Mouse (Mus musculus) myocyte (in vitro differentiated cells): ENCODE results near the gene Hoxd9. TPM values are rescaled to one million over a fixed set of nuclear protein-coding genes. Genes with fewer than 3 reads are reported as not detected.

Source experiments
- H3K27me3 ChIP-seq: one replicate; pipeline ENCODE4 v1.6.1; 2011; ENCODE audit not compliant: control insufficient read depth, insufficient read depth, insufficient read length
- H3K36me3 ChIP-seq: one replicate; pipeline ENCODE4 v1.6.1; 2011; ENCODE audit not compliant: control insufficient read depth, insufficient read depth
- H3K4me2 ChIP-seq: one replicate; pipeline ENCODE4 v1.6.1; 2011; ENCODE audit warnings: low read depth, control low read depth
- H3K4me3 ChIP-seq: one replicate; pipeline ENCODE4 v1.5.1; 2011; ENCODE audit warnings: mild to moderate bottlenecking, control low read depth, moderate library complexity
- H3K79me2 ChIP-seq: one replicate; pipeline ENCODE4 v1.6.1; 2011; ENCODE audit not compliant: control insufficient read depth, insufficient read depth
- H3ac ChIP-seq: one replicate; pipeline ENCODE4 v1.6.1; 2011; ENCODE audit not compliant: control insufficient read depth, insufficient read length
- CEBPB ChIP-seq: IDR thresholded peaks from 2 replicates; pipeline ENCODE4 v1.6.1; 2011; ENCODE audit warnings: mild to moderate bottlenecking, moderate library complexity; ENCODE audit not compliant: poor library complexity, insufficient read depth, severe bottlenecking
- E2F4 ChIP-seq: IDR thresholded peaks from one replicate; pipeline ENCODE4 v1.6.1; 2011; ENCODE audit warnings: mild to moderate bottlenecking, control low read depth, moderate library complexity; ENCODE audit not compliant: insufficient read depth
- MAX ChIP-seq: IDR thresholded peaks from one replicate; pipeline ENCODE4 v1.6.1; 2011; ENCODE audit warnings: low read depth, mild to moderate bottlenecking, control low read depth
- MYOD1 ChIP-seq, 3 experiments: IDR thresholded peaks; one replicate each; pipeline ENCODE4 v1.6.1; 2011; ENCODE audit warnings: control low read depth in 2 of 3, low read depth in 2 of 3, mild to moderate bottlenecking in 2 of 3, moderate library complexity in 1 of 3; ENCODE audit not compliant: insufficient read length in 2 of 3, control insufficient read depth in 1 of 3
- MYOG ChIP-seq, 3 experiments: IDR thresholded peaks; one replicate each; pipeline ENCODE4 v1.6.1; 2011; ENCODE audit warnings: control low read depth in 2 of 3, low read depth in 2 of 3, mild to moderate bottlenecking in 2 of 3; ENCODE audit not compliant: insufficient read length in 2 of 3, control insufficient read depth in 1 of 3, insufficient read depth in 1 of 3
- POLR2A ChIP-seq: IDR thresholded peaks from one replicate; pipeline ENCODE4 v1.6.1; 2011; ENCODE audit warnings: low read depth, mild to moderate bottlenecking, control low read depth, moderate library complexity; ENCODE audit not compliant: insufficient read length
- POLR2AphosphoS2 ChIP-seq: IDR thresholded peaks from one replicate; pipeline ENCODE4 v1.6.1; 2011; ENCODE audit warnings: low read depth, control low read depth; ENCODE audit not compliant: insufficient read length
- REST ChIP-seq: IDR thresholded peaks from one replicate; pipeline ENCODE4 v1.6.1; 2011; ENCODE audit warnings: mild to moderate bottlenecking, control low read depth, moderate library complexity; ENCODE audit not compliant: insufficient read depth, insufficient read length
- SRF ChIP-seq: IDR thresholded peaks from one replicate; pipeline ENCODE4 v1.6.1; 2011; ENCODE audit warnings: low read depth; ENCODE audit not compliant: control insufficient read depth, insufficient read length
- TCF12 ChIP-seq: IDR thresholded peaks from one replicate; pipeline ENCODE4 v1.6.1; 2011; ENCODE audit warnings: mild to moderate bottlenecking, control low read depth; ENCODE audit not compliant: poor library complexity, insufficient read depth, severe bottlenecking
- TCF3 ChIP-seq: IDR thresholded peaks from one replicate; pipeline ENCODE4 v1.6.1; 2011; ENCODE audit warnings: low read depth, control low read depth; ENCODE audit not compliant: insufficient read length
- USF1 ChIP-seq: IDR thresholded peaks from one replicate; pipeline ENCODE4 v1.6.1; 2011; ENCODE audit warnings: low read depth, mild to moderate bottlenecking, control low read depth, moderate library complexity
- polyA plus RNA-seq: library from polyadenylated mRNA; unstranded; fragments of >200 nt; fragmentation: generic; extraction: Trizol; gene quantifications from one replicate; pipeline ENCODE4 v1.2.1, GENCODE M21; 2012; ENCODE audit warnings: missing spikeins

The Hoxd9 gene
- polyA plus RNA-seq, 1 experiment, result not detected

GRCm38 (mm10) chr2:74704999-74705466 is 7.5 kb downstream of the Hoxd9 start:
- no peak for TF ChIP-seq TCF3
- no peak for TF ChIP-seq TCF12
- no peak for TF ChIP-seq POLR2A
- no peak for TF ChIP-seq REST
- TF ChIP-seq MYOD1 (IDR thresholded peaks at IDR 0.05; ENCODE audit: control insufficient read depth in 1 of 3, insufficient read length in 2 of 3, low read depth in 2 of 3), result no peak
- TF ChIP-seq E2F4, result no peak
- TF ChIP-seq USF1, result no peak
- no peak for TF ChIP-seq CEBPB
- TF ChIP-seq MYOG (IDR thresholded peaks at IDR 0.05; ENCODE audit: control insufficient read depth in 1 of 3, insufficient read depth in 1 of 3, insufficient read length in 2 of 3, low read depth in 2 of 3), result no peak
- Histone ChIP-seq H3K79me2 (no peaks in the 10 kb centered on the region), H3K27me3 (peaks cover 52% of the 10 kb centered on the region), H3ac (no peak overlapping the region), H3K4me2 (no peak overlapping the region), H3K4me3 (no peak overlapping the region), H3K36me3 (no peaks in the 10 kb centered on the region)

GRCm38 (mm10) chr2:74705467-74706089 is 8.1 kb downstream of the Hoxd9 start:
- Histone ChIP-seq H3ac (no peak overlapping the region), H3K36me3 (no peaks in the 10 kb centered on the region), H3K4me3 (no peak overlapping the region), H3K4me2 (no peak overlapping the region), H3K27me3 (peaks cover 46% of the 10 kb centered on the region), H3K79me2 (no peaks in the 10 kb centered on the region)
- TF ChIP-seq TCF3 (no peak), REST (no peak), POLR2A (no peak), USF1 (no peak), POLR2AphosphoS2 (no peak), E2F4 (no peak), TCF12 (no peak), MYOD1 (IDR thresholded peaks at IDR 0.05; ENCODE audit: control insufficient read depth in 1 of 3, insufficient read length in 2 of 3, low read depth in 2 of 3) (no peak), CEBPB (no peak), MYOG (IDR thresholded peaks at IDR 0.05; ENCODE audit: control insufficient read depth in 1 of 3, insufficient read depth in 1 of 3, insufficient read length in 2 of 3, low read depth in 2 of 3) (no peak), SRF (no peak), MAX (no peak)

- no peaks in the 10 kb centered on the region for H3K36me3 ChIP-seq
Measured at GRCm38 (mm10) chr2:74706393-74706960, 8.9 kb downstream of the Hoxd9 start.

GRCm38 (mm10) chr2:74707599-74707998 is 10.1 kb downstream of the Hoxd9 start:
- Histone ChIP-seq H3K4me2 (no peak overlapping the region), H3ac (no peak overlapping the region), H3K79me2 (no peaks in the 10 kb centered on the region), H3K27me3 (peaks cover 59% of the 10 kb centered on the region), H3K36me3 (no peaks in the 10 kb centered on the region), H3K4me3 (no peak overlapping the region)
- TF ChIP-seq USF1 (no peak), TCF3 (no peak), MAX (no peak), MYOD1 (IDR thresholded peaks at IDR 0.05; ENCODE audit: control insufficient read depth in 1 of 3, insufficient read length in 2 of 3, low read depth in 2 of 3) (no peak), REST (no peak), MYOG (IDR thresholded peaks at IDR 0.05; ENCODE audit: control insufficient read depth in 1 of 3, insufficient read depth in 1 of 3, insufficient read length in 2 of 3, low read depth in 2 of 3) (no peak), CEBPB (no peak), POLR2AphosphoS2 (no peak)

More at GRCm38 (mm10) chr2:74706393-74706960, 8.9 kb downstream of the Hoxd9 start:
- TF ChIP-seq TCF3, result no peak
- no peak for TF ChIP-seq USF1
- TF ChIP-seq E2F4, result no peak
- no peak for TF ChIP-seq REST
- TF ChIP-seq TCF12, result no peak
- no peak for TF ChIP-seq MYOD1 (IDR thresholded peaks at IDR 0.05; ENCODE audit: control insufficient read depth in 1 of 3, insufficient read length in 2 of 3, low read depth in 2 of 3)
- no peak for TF ChIP-seq POLR2AphosphoS2
- TF ChIP-seq MAX, result no peak
- TF ChIP-seq CEBPB, result no peak
- TF ChIP-seq MYOG (IDR thresholded peaks at IDR 0.05; ENCODE audit: control insufficient read depth in 1 of 3, insufficient read depth in 1 of 3, insufficient read length in 2 of 3, low read depth in 2 of 3), result no peak
- no peak for TF ChIP-seq SRF
- TF ChIP-seq POLR2A, result no peak
- H3K27me3 ChIP-seq, result peaks cover 50% of the 10 kb centered on the region
- no peak overlapping the region for H3K4me2 ChIP-seq
- no peak overlapping the region for H3ac ChIP-seq
- H3K4me3 ChIP-seq, result no peak overlapping the region
- no peaks in the 10 kb centered on the region for H3K79me2 ChIP-seq
